Mouse (Mus musculus): ENCODE measurements around the gene Slit1. TPM values are rescaled to one million over a fixed set of nuclear protein-coding genes. Genes with fewer than 3 reads are reported as not detected.

Slit1 gene
- polyA plus RNA-seq, 1 experiment: 2.7 TPM

DNA sequence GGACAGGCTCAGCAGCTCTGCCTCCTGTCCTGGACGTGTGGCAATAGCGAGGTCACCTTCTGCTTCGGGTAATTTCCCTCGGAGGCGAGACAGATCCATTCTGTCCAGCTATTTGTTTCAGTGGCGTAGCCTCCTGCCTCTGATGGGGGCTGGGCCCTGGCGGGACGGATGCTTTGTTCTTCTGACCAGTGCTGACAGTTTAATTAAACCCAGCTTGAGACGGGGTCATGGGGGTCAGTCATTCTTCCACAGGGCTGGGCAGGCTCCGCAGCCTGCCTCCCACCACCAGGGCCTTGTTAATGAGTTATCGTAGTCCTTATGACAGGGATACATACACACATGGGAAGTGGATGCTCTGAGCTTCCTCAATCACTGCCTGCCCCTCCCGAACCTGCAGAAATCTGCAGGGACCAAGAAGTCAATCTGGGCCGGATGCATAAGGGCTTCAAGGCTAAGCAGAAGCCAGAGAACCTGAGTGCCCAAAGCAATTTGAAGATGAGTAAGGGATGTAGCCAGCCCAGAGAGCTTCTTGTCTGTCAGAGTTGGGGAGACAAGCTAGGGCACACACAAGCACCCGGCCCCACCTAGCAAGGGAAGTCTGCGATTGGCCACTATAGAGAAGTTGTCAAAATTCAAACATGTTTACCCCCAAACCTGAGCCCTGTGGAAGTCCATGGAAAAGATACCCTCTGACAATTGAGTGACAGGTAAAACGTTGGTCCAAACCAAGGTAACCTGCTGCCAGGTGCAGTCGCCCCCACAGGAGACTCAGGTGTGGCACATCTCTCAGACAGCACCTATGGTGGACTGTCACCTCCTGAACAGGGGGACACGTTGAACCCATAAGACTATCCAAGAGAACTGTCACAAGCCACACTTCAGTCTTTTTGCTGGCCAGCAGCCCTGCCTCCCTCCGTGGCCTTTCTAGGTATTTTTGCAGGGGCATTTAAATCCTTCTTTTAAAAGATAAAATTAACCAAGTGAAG, 26.9 kb downstream of the Slit1 start:
- no peak for TF ChIP-seq POLR2A (IDR thresholded peaks at IDR 0.05; ENCODE audit: borderline replicate concordance, control insufficient read depth, low read depth, low read length)
- 47% methylated on average over 19 of the region's 19 CpGs for WGBS
- Histone ChIP-seq H3K27ac (ENCODE audit: control insufficient read depth, insufficient read depth, low read depth, low read length, poor library complexity) (no peak overlapping the region), H3K4me1 (ENCODE audit: control insufficient read depth, insufficient read depth, low read length) (no peaks in the 10 kb centered on the region), H3K4me3 (replicated peaks; ENCODE audit: control insufficient read depth, low read depth, low read length) (no peak overlapping the region)

DNA sequence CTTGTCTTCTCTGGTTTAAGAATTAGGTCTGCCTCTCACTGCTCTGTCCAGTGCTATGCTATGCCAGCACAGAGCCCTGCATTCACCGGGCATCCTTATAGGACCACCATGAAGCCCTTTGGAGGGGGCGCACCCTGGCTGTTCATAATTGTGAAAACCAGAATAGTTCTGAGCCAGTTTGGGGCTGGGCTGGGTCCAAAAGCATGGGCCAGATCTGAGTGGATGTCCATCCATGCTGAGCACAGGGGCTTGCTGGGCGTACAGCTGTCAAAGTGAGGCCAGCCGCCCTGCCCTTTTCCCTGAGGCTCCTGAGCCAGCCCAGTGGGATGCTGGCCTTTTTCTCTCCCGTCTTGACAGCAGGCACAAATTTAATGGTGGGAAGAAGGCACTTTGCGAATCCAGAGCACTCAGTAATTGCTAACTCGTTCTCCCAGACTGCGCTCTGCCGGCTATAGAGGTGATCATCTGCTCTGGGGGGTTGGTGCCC, 29.0 kb downstream of the Slit1 start:
- H3K27ac ChIP-seq (ENCODE audit: control insufficient read depth, insufficient read depth, low read depth, low read length, poor library complexity): no peak overlapping the region
- H3K4me3 ChIP-seq (replicated peaks; ENCODE audit: control insufficient read depth, low read depth, low read length): no peak overlapping the region
- 73% methylated on average over 9 of the region's 9 CpGs for WGBS

DNA sequence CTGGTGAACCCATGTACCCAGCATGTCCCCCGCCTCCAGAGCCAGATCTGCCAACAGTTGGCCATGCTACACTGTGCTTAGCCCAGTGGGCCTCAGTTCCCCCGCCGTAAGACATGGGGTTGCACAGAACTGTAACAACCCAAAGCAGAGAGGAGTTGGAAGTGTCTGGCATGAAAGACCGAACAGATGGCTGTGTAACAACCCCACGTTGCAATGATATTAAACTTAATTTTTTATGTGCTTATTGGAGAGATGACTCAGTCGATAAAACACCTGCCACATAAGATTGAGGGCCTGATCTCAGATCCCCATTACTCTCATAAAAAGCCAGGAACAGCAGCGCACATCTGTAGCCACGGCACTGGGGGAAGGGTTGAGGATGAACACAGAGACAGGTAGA, 30.6 kb downstream of the Slit1 start:
- WGBS: 82% methylated on average over 8 of the region's 8 CpGs
- TF ChIP-seq POLR2A (IDR thresholded peaks at IDR 0.05; ENCODE audit: borderline replicate concordance, control insufficient read depth, low read depth, low read length): no peak
- TF ChIP-seq CTCF (IDR thresholded peaks at IDR 0.05; ENCODE audit: control insufficient read depth, insufficient read depth, low read length): no peak
- Histone ChIP-seq H3K27ac (ENCODE audit: control insufficient read depth, insufficient read depth, low read depth, low read length, poor library complexity) (no peak overlapping the region), H3K4me1 (ENCODE audit: control insufficient read depth, insufficient read depth, low read length) (no peaks in the 10 kb centered on the region), H3K4me3 (replicated peaks; ENCODE audit: control insufficient read depth, low read depth, low read length) (no peak overlapping the region)

More for the DNA sequence above, 29.0 kb downstream of the Slit1 start:
- TF ChIP-seq POLR2A (IDR thresholded peaks at IDR 0.05; ENCODE audit: borderline replicate concordance, control insufficient read depth, low read depth, low read length) (no peak), CTCF (IDR thresholded peaks at IDR 0.05; ENCODE audit: control insufficient read depth, insufficient read depth, low read length) (no peak)
- no peaks in the 10 kb centered on the region for H3K4me1 ChIP-seq (ENCODE audit: control insufficient read depth, insufficient read depth, low read length)

DNA sequence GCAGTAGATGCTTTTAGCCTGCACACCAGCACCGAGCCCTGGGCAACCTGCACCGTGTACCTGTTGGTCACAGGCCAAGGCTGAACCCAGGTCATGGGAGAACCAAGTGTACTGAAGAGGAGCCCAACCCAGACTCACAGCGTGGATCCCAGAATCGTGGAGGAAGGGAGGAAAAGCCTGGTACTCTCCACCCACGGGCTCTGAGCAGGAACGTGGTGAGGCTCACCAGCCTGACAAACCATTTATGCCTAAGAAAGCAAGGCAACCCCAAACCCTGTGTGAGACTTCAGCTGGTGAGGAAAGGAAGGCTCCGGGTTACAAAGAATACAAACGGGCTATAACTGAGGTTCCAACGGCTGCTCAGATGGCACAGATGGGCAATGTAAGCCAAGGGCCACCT, 31.8 kb downstream of the Slit1 start:
- no peak for TF ChIP-seq POLR2A (IDR thresholded peaks at IDR 0.05; ENCODE audit: borderline replicate concordance, control insufficient read depth, low read depth, low read length)
- TF ChIP-seq CTCF (IDR thresholded peaks at IDR 0.05; ENCODE audit: control insufficient read depth, insufficient read depth, low read length): no peak
- no peaks in the 10 kb centered on the region for H3K4me1 ChIP-seq (ENCODE audit: control insufficient read depth, insufficient read depth, low read length)
- WGBS: 80% methylated on average over 9 of the region's 9 CpGs
- H3K4me3 ChIP-seq (replicated peaks; ENCODE audit: control insufficient read depth, low read depth, low read length): no peak overlapping the region
- no peak overlapping the region for H3K27ac ChIP-seq (ENCODE audit: control insufficient read depth, insufficient read depth, low read depth, low read length, poor library complexity)

DNA sequence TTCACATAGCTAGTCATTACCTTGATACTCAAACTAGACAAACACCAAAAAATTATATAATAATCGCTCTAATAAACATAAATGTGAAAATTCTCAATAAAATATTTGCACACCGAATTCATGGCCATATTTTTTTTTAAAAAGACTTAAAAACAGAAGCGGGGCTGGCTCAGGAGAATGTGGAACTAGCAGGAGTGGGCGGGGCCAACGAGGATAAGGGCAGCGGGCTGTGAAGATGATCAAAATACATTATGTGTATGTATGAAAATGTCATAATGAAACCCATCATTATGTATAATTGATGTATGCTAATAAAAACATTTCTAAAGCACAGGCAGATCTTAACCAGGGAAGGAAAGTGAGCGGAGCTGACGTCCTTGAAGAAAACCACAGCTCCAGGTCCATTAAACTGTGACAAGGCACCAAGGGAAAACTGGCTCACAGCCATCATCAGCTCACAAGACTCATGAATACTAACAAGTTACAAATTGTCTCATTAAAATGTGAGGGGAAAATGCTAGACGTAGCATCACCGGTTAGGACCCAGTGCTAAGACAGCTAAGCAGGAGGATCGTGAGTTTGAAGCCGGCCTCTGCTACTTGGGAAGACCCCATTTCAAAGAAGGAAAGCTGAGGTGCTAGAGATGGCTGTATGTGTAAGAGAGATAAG, 33.8 kb downstream of the Slit1 start:
- TF ChIP-seq CTCF (IDR thresholded peaks at IDR 0.05; ENCODE audit: control insufficient read depth, insufficient read depth, low read length) (no peak), POLR2A (IDR thresholded peaks at IDR 0.05; ENCODE audit: borderline replicate concordance, control insufficient read depth, low read depth, low read length) (no peak)
- Histone ChIP-seq H3K4me3 (replicated peaks; ENCODE audit: control insufficient read depth, low read depth, low read length) (no peak overlapping the region), H3K27ac (ENCODE audit: control insufficient read depth, insufficient read depth, low read depth, low read length, poor library complexity) (no peak overlapping the region), H3K4me1 (ENCODE audit: control insufficient read depth, insufficient read depth, low read length) (no peaks in the 10 kb centered on the region)
- WGBS: 71% methylated on average over 12 of the region's 12 CpGs

DNA sequence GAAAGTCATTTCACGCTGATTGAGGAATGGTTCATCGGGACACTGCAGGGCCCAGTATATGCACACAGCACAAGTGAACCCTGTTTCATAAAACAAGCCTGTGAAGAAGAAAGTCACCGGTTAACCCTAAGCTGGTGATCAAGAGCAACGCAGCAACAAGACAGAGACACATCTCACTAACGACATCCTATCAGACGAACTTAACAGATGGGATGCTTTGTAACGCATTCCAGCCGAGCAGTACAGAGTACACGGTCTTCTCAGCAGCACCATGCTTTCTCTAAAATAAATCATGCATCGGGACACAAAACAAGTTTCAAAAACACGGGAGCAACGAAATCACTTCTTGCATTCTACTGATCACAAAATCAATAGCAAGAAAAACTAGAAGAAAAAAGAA, 35.6 kb downstream of the Slit1 start:
- Histone ChIP-seq H3K4me3 (replicated peaks; ENCODE audit: control insufficient read depth, low read depth, low read length) (no peak overlapping the region), H3K4me1 (ENCODE audit: control insufficient read depth, insufficient read depth, low read length) (no peaks in the 10 kb centered on the region), H3K27ac (ENCODE audit: control insufficient read depth, insufficient read depth, low read depth, low read length, poor library complexity) (no peak overlapping the region)
- no peak for TF ChIP-seq CTCF (IDR thresholded peaks at IDR 0.05; ENCODE audit: control insufficient read depth, insufficient read depth, low read length)
- TF ChIP-seq POLR2A (IDR thresholded peaks at IDR 0.05; ENCODE audit: borderline replicate concordance, control insufficient read depth, low read depth, low read length): no peak
- WGBS: 81% methylated on average over 12 of the region's 12 CpGs

DNA sequence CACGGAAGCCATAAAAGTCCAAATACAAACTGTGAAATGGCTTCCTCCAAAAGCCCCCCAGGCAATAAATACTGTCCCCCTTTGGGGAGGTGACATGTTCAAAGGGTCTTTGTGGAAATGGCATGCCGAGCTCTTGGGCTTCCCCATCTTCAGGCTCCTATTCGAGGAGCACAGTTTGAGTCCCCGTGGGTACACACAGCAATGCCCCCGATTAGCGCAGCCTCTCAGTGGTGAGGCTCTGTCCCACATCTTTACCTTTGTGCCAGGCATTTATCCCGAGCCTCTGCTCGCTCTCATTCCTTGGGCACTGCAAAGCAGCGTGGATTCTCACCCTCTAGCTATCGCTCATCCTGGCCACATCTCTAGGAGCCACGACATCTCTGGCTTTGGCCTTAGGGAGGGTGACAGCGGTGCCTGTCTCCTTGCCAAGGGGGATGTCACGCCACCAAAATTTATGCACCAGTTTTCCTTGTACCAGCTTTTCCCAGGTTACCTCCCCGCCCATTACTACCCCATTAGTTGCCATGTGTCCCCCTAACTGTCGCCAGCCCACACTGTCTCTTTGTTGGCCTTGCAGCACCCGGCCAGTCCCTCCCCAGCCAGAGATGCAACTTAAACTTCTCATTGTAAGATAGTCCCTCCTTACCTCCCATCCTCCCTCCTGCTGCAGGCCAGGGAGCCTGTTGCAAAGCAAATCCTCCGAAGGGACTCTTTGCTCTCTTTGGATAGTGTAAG, 37.2 kb downstream of the Slit1 start:
- Histone ChIP-seq H3K4me1 (ENCODE audit: control insufficient read depth, insufficient read depth, low read length) (no peaks in the 10 kb centered on the region), H3K27ac (ENCODE audit: control insufficient read depth, insufficient read depth, low read depth, low read length, poor library complexity) (no peak overlapping the region), H3K4me3 (replicated peaks; ENCODE audit: control insufficient read depth, low read depth, low read length) (no peak overlapping the region)
- no peak for TF ChIP-seq CTCF (IDR thresholded peaks at IDR 0.05; ENCODE audit: control insufficient read depth, insufficient read depth, low read length)
- WGBS: 73% methylated on average over 17 of the region's 17 CpGs

DNA sequence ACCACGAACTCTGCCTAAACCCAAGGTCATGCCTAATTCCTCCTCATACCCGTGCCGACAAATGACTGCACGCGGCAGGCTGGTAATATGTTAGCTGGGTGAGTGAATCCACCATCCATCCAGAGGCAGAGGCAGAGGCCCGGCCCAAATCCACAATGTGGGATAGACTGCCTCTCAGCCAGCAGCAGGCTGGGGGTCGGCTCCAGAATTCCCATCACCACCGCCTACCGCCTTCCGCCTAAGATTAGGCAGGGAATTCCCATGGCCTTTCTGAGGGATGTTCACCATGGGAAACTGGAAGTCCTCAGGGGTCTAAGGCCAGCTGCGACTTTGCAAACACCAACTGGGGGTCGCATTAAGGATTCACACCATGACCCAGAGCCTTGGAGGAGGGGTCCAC, 38.0 kb downstream of the Slit1 start:
- Histone ChIP-seq H3K4me1 (ENCODE audit: control insufficient read depth, insufficient read depth, low read length) (no peaks in the 10 kb centered on the region), H3K27ac (ENCODE audit: control insufficient read depth, insufficient read depth, low read depth, low read length, poor library complexity) (no peak overlapping the region), H3K4me3 (replicated peaks; ENCODE audit: control insufficient read depth, low read depth, low read length) (no peak overlapping the region)
- TF ChIP-seq POLR2A (IDR thresholded peaks at IDR 0.05; ENCODE audit: borderline replicate concordance, control insufficient read depth, low read depth, low read length) (no peak), CTCF (IDR thresholded peaks at IDR 0.05; ENCODE audit: control insufficient read depth, insufficient read depth, low read length) (no peak)
- 74% methylated on average over 12 of the region's 12 CpGs for WGBS

Measured in bone marrow, adult 2 months (tissue).